ENCODE assay signal across 14 mouse cellular contexts in the genomic region with DNA sequence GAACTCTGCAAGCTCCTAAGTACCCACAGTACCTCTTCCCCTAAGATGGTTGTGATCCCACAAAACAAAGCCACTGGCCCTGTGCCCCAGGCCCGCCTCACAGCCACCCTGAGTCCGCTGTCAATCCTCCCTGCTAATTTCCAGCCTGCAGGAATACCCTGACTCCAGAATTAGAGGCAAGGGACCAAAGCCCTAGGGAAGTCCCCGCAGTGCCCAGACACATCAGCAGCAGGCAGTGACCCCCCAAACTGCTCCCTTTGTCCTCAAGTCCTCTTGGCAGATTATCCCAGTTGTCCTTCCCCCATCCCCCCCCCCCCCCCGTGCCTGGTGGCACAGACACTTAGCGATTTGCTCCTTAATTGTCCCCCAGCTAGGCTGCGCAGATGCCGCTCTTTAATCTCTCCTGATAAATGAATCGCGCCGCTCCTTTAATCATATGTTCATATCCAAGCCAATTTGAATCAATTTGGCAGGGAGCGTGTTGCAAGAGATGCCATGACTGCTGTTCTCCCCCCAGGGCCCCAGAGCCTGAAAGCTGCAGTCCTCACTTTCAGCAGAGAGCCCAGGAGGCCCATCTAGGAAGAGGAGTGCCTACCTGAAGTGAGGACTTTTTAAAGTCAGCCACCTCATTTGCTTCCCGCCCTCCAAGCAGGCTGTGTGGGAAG. TPM values are rescaled to one million over a fixed set of nuclear protein-coding genes. Genes with fewer than 3 reads are reported as not detected.
DNase-seq lines count a peak whose midpoint lies in the region; ATAC-seq and TF ChIP-seq lines count a peak whose summit lies in the region.
"Had no signal": no experiment of that assay in that cellular context is flagged by ENCODE, and none has a peak within 500 bp of the region (broad histone marks: within the 10 kb centered on the region; RNA-seq: fewer than 3 reads in every experiment).

No protein-coding gene starts in this region.

- H3K4me1 ChIP-seq in heart, embryonic 10.5 days = peaks cover 45% of the 10 kb centered on the region
- peaks cover 65% of the 10 kb centered on the region for H3K4me1 ChIP-seq in forebrain, embryonic 12.5 days
- peaks cover 37% of the 10 kb centered on the region for H3K4me1 ChIP-seq in hindbrain, embryonic 16.5 days (ENCODE audit: control insufficient read depth, insufficient read depth, low read depth, low read length)
- peaks cover 21% of the 10 kb centered on the region for H3K4me1 ChIP-seq in midbrain, postnatal 0 days (ENCODE audit: insufficient read depth, low read length)
- H3K4me1 ChIP-seq in kidney, embryonic 14.5 days (ENCODE audit: control insufficient read depth, insufficient read depth, low read length) = peaks cover 11% of the 10 kb centered on the region

- no peak for TF ChIP-seq CTCF in midbrain, postnatal 0 days (IDR thresholded peaks at IDR 0.05)

- H3K9ac ChIP-seq in forebrain, embryonic 12.5 days = no peak overlapping the region
- no peak overlapping the region for H3K9ac ChIP-seq in hindbrain, embryonic 16.5 days (ENCODE audit: low read depth, low read length)
- H3K9ac ChIP-seq in midbrain, postnatal 0 days (replicated peaks; ENCODE audit: low read length, poor library complexity, severe bottlenecking) = no peak overlapping the region
- H3K9ac ChIP-seq in kidney, embryonic 14.5 days (ENCODE audit: low read depth, low read length) = no peak overlapping the region
- H3K9ac ChIP-seq: embryonic facial prominence, embryonic 15.5 days; limb, embryonic 15.5 days had no signal

- peak overlapping the region; percentile 15 for H3K4me2 ChIP-seq in forebrain, embryonic 12.5 days
- H3K4me2 ChIP-seq in hindbrain, embryonic 16.5 days (ENCODE audit: low read length) = no peak overlapping the region
- no peak overlapping the region for H3K4me2 ChIP-seq in midbrain, postnatal 0 days (ENCODE audit: low read depth, low read length, poor library complexity, severe bottlenecking)
- H3K4me2 ChIP-seq in kidney, embryonic 14.5 days (replicated peaks; ENCODE audit: low read depth, low read length) = no peak overlapping the region
- H3K4me2 ChIP-seq: embryonic facial prominence, embryonic 15.5 days; limb, embryonic 15.5 days had no signal

- WGBS in heart, embryonic 10.5 days = 23% methylated on average over 12 of the region's 12 CpGs
- under 1% methylated on average over 12 of the region's 12 CpGs for WGBS in forebrain, embryonic 12.5 days
- 8% methylated on average over 11 of the region's 12 CpGs for WGBS in hindbrain, embryonic 16.5 days
- WGBS in midbrain, postnatal 0 days = 17% methylated on average over 10 of the region's 12 CpGs
- WGBS in kidney, embryonic 14.5 days = 27% methylated on average over 11 of the region's 12 CpGs

- no peak overlapping the region for H3K4me3 ChIP-seq in heart, embryonic 10.5 days
- no peak overlapping the region for H3K4me3 ChIP-seq in forebrain, embryonic 12.5 days (replicated peaks)
- H3K4me3 ChIP-seq in hindbrain, embryonic 16.5 days (ENCODE audit: low read length) = no peak overlapping the region
- H3K4me3 ChIP-seq in midbrain, postnatal 0 days (ENCODE audit: low read depth, low read length) = no peak overlapping the region
- H3K4me3 ChIP-seq in kidney, embryonic 14.5 days (ENCODE audit: low read length) = no peak overlapping the region
- H3K4me3 ChIP-seq: embryonic facial prominence, embryonic 15.5 days; gastrocnemius, adult 2 months; limb, embryonic 15.5 days had no signal

- H3K9me3 ChIP-seq in heart, embryonic 10.5 days = no peaks in the 10 kb centered on the region
- H3K9me3 ChIP-seq in forebrain, embryonic 12.5 days = no peaks in the 10 kb centered on the region
- no peaks in the 10 kb centered on the region for H3K9me3 ChIP-seq in hindbrain, embryonic 16.5 days (ENCODE audit: control insufficient read depth, low read length)
- no peaks in the 10 kb centered on the region for H3K9me3 ChIP-seq in midbrain, postnatal 0 days (ENCODE audit: low read length)
- H3K9me3 ChIP-seq in kidney, embryonic 14.5 days (ENCODE audit: control insufficient read depth, low read length) = no peaks in the 10 kb centered on the region
- H3K9me3 ChIP-seq: embryonic facial prominence, embryonic 15.5 days; limb, embryonic 15.5 days had no signal

- DNase-seq in heart, embryonic 10.5 days (ENCODE audit: low spot score) = no peak
- DNase-seq in heart, adult 9 months (ENCODE audit: low spot score in 2 of 2) = no peak
- DNase-seq in midbrain, postnatal 0 days (ENCODE audit: low spot score) = peak; percentile 73
- DNase-seq in kidney, adult 18-20 months = no peak
- DNase-seq in adrenal gland, adult 18-20 months (ENCODE audit: low spot score in 2 of 2) = no peak
- DNase-seq: cerebellum, postnatal 14 days; gastrocnemius, adult 2 months; kidney, adult 8-10 months; lung, postnatal 10 days had no signal

- H3K27ac ChIP-seq in heart, embryonic 10.5 days = peak overlapping the region; percentile 52; the same call in 1 of the 2 replicates
- peak overlapping the region; percentile 76 for H3K27ac ChIP-seq in forebrain, embryonic 12.5 days
- H3K27ac ChIP-seq in hindbrain, embryonic 16.5 days (ENCODE audit: low read depth, low read length) = peak overlapping the region; percentile 24; the same call in 1 of the 2 replicates
- no peak overlapping the region for H3K27ac ChIP-seq in midbrain, postnatal 0 days (ENCODE audit: low read depth, low read length)
- no peak overlapping the region for H3K27ac ChIP-seq in kidney, embryonic 14.5 days (ENCODE audit: low read depth, low read length)
- H3K27ac ChIP-seq: embryonic facial prominence, embryonic 15.5 days; gastrocnemius, adult 2 months; limb, embryonic 15.5 days had no signal

- H3K36me3 ChIP-seq in heart, embryonic 10.5 days = peaks cover 45% of the 10 kb centered on the region
- H3K36me3 ChIP-seq in forebrain, embryonic 12.5 days (replicated peaks) = peaks cover 7% of the 10 kb centered on the region; the same call in 1 of the 2 replicates
- H3K36me3 ChIP-seq in hindbrain, embryonic 16.5 days (ENCODE audit: control insufficient read depth, insufficient read depth, low read length) = no peaks in the 10 kb centered on the region
- peaks cover 3% of the 10 kb centered on the region; the same call in 1 of the 2 replicates for H3K36me3 ChIP-seq in midbrain, postnatal 0 days (ENCODE audit: insufficient read depth, low read length)
- H3K36me3 ChIP-seq in kidney, embryonic 14.5 days (ENCODE audit: control insufficient read depth, insufficient read depth, low read length) = no peaks in the 10 kb centered on the region

- H3K27me3 ChIP-seq in heart, embryonic 10.5 days (ENCODE audit: insufficient read depth, poor library complexity, severe bottlenecking) = peaks cover 10% of the 10 kb centered on the region
- peaks cover 44% of the 10 kb centered on the region for H3K27me3 ChIP-seq in forebrain, embryonic 12.5 days
- no peaks in the 10 kb centered on the region for H3K27me3 ChIP-seq in hindbrain, embryonic 16.5 days (replicated peaks; ENCODE audit: control insufficient read depth, insufficient read depth, low read length)
- no peaks in the 10 kb centered on the region for H3K27me3 ChIP-seq in midbrain, postnatal 0 days (ENCODE audit: insufficient read depth, low read length)
- H3K27me3 ChIP-seq in kidney, embryonic 14.5 days (ENCODE audit: control insufficient read depth, insufficient read depth, low read length) = peaks cover 5% of the 10 kb centered on the region; the same call in 1 of the 2 replicates
- H3K27me3 ChIP-seq: limb, embryonic 15.5 days had no signal

- peak; percentile 59 for ATAC-seq in forebrain, embryonic 12.5 days (ENCODE audit: low FRiP score)
- 0 out of 2 replicates have a peak, but pooled peaks have one; percentile 21 for ATAC-seq in hindbrain, embryonic 16.5 days
- no peak for ATAC-seq in midbrain, postnatal 0 days (ENCODE audit: low FRiP score)
- no peak for ATAC-seq in kidney, embryonic 14.5 days (ENCODE audit: low FRiP score, low TSS enrichment)

RNA-seq across cellular contexts. Expression of gene Pipox, which starts 26.3 kb away (rescaled TPM):
- 2.0 and 3.0 TPM in 2 replicates for polyA plus RNA-seq in heart, embryonic 10.5 days (2016; fragmentation: Nextera tagmentation; extraction: Ambion mirVana)
- polyA plus RNA-seq in forebrain, embryonic 12.5 days (2016; fragmentation: Nextera tagmentation; extraction: Ambion mirVana) = 14.5 and 16.5 TPM in 2 replicates
- 5.9 and 7.7 TPM in 2 replicates for polyA plus RNA-seq in hindbrain, embryonic 16.5 days (2015; fragmentation: Nextera tagmentation; extraction: Ambion mirVana)
- 3.4 and 3.6 TPM in 2 replicates for total RNA-seq in midbrain, postnatal 0 days (2014; rRNA removed)
- 3.8 and 5.1 TPM in 2 replicates for polyA plus RNA-seq in midbrain, postnatal 0 days (2015; fragmentation: Nextera tagmentation; extraction: Ambion mirVana)
- total RNA-seq in adrenal gland, adult 18-20 months (2021) = 1 to 10 TPM in 1 of 2 experiments, under 1 TPM in 1; 0.26 to 2.4 TPM
- polyA plus RNA-seq in kidney, embryonic 14.5 days (2014; fragmentation: Nextera tagmentation; extraction: Ambion mirVana) = 3.2 and 6.2 TPM in 2 replicates
- total RNA-seq: gastrocnemius, adult 2 months had no signal

Comparison
In these comparisons a context has a peak if more than half of its experiments do, and no peak if none do; other contexts are left out.
1. H3K27ac ChIP-seq: peak in heart, embryonic 10.5 days (single experiment), forebrain, embryonic 12.5 days (single experiment) and hindbrain, embryonic 16.5 days (single experiment); none in midbrain, postnatal 0 days (single experiment) and kidney, embryonic 14.5 days (single experiment).
2. ATAC-seq: peak in forebrain, embryonic 12.5 days (single experiment) and hindbrain, embryonic 16.5 days (single experiment); none in midbrain, postnatal 0 days (single experiment) and kidney, embryonic 14.5 days (single experiment).